Mouse (Mus musculus): ENCODE results near the gene Dip2a.

Dip2a gene

GRCm38 (mm10) chr10:76306738-76307137 is 38.4 kb downstream of the Dip2a start:
- no peak for DNase-seq (ENCODE audit: low spot score in 2 of 2)

GRCm38 (mm10) chr10:76300133-76300532 is 45.0 kb downstream of the Dip2a start:
- no peak for DNase-seq (ENCODE audit: low spot score in 2 of 2)

- no peak for DNase-seq (ENCODE audit: low spot score in 2 of 2)
Observed at GRCm38 (mm10) chr10:76293222-76293621, 51.9 kb downstream of the Dip2a start.

GRCm38 (mm10) chr10:76289936-76290671 is 55.0 kb downstream of the Dip2a start:
- no peak for DNase-seq (ENCODE audit: low spot score in 2 of 2)

- DNase-seq (ENCODE audit: low spot score in 2 of 2) = no peak
Observed at GRCm38 (mm10) chr10:76289052-76289451, 56.0 kb downstream of the Dip2a start.

GRCm38 (mm10) chr10:76288268-76288993 is 56.7 kb downstream of the Dip2a start:
- DNase-seq (ENCODE audit: low spot score in 2 of 2) = no peak

- no peak for DNase-seq (ENCODE audit: low spot score in 2 of 2)
Observed at GRCm38 (mm10) chr10:76278541-76279097, 66.5 kb downstream of the Dip2a start.

- DNase-seq (ENCODE audit: low spot score in 2 of 2) = no peak
Observed at GRCm38 (mm10) chr10:76275256-76275655, 69.8 kb downstream of the Dip2a start.

- no peak for DNase-seq (ENCODE audit: low spot score in 2 of 2)
Observed at GRCm38 (mm10) chr10:76271238-76271637, 73.9 kb downstream of the Dip2a start.

GRCm38 (mm10) chr10:76262431-76262830 is 82.7 kb downstream of the Dip2a start:
- no peak for DNase-seq (ENCODE audit: low spot score in 2 of 2)

GRCm38 (mm10) chr10:76261447-76261846 is 83.6 kb downstream of the Dip2a start:
- no peak for DNase-seq (ENCODE audit: low spot score in 2 of 2)

- no peak for DNase-seq (ENCODE audit: low spot score in 2 of 2)
Observed at GRCm38 (mm10) chr10:76260358-76261059, 84.6 kb downstream of the Dip2a start.

GRCm38 (mm10) chr10:76259566-76260232 is 85.4 kb downstream of the Dip2a start:
- DNase-seq (ENCODE audit: low spot score in 2 of 2) = no peak

- peak; percentile 60 to 66 for DNase-seq (ENCODE audit: low spot score in 2 of 2)
Observed at GRCm38 (mm10) chr10:76257719-76258390, 87.2 kb downstream of the Dip2a start.

- no peak for DNase-seq (ENCODE audit: low spot score in 2 of 2)
Observed at GRCm38 (mm10) chr10:76257231-76257630, 87.9 kb downstream of the Dip2a start.

GRCm38 (mm10) chr10:76255617-76256016 is 89.5 kb downstream of the Dip2a start:
- DNase-seq (ENCODE audit: low spot score in 2 of 2) = peak; percentile 62 to 66

- DNase-seq (ENCODE audit: low spot score in 2 of 2) = peak; percentile 69 to 74
Observed at GRCm38 (mm10) chr10:76253536-76253935, 91.6 kb downstream of the Dip2a start, which contains the start of gene S100b. Gene S100b (plus strand): TSS chr10:76253853.

- no peak for DNase-seq (ENCODE audit: low spot score in 2 of 2)
Observed at GRCm38 (mm10) chr10:76253079-76253478, 92.0 kb downstream of the Dip2a start.

GRCm38 (mm10) chr10:76250870-76251269 is 94.2 kb downstream of the Dip2a start:
- DNase-seq (ENCODE audit: low spot score in 2 of 2) = no peak

GRCm38 (mm10) chr10:76248647-76248968 is 96.5 kb downstream of the Dip2a start:
- DNase-seq (ENCODE audit: low spot score in 2 of 2) = peak in 1 of 2 experiments; percentile 37
